Mouse (Mus musculus): ENCODE measurements at regions not wholly inside any gene's neighbourhood (a gene's known extent, or its start where the extent isn't known, plus 50 kb on each side); places are given as distances from the start of the nearest gene placed in this dataset.

DNA sequence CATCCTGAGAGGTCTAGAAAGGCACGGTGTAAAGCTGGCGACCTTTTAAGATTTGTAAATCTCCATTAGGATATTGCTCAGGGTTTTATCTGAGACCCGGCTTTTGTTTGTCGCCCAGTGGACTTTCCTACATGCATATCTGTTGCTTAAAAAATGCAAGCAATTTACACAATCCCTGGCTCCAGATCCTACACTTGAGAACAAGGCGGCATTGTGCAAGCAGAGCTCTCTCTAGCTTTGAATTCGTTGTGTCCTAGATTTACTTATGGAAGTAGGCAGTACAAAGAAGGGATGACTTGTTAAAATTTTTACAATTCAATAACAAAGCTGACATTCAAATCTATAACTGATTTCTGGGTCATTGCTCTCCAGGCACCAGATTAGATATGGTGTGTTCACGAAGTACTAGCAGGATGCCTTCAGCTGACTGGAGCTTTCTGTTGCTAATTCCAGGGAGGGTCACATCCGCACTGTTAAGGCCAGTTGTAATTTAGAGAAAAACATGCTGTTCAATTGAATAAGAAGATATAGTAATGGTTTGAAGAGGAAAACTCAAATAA, 62.2 kb upstream of the Teddm2 start:
- no peak overlapping the region for H3K4me3 ChIP-seq
- no peaks in the 10 kb centered on the region for H3K27me3 ChIP-seq (ENCODE audit: control insufficient read depth, insufficient read depth, insufficient read length)
- no peaks in the 10 kb centered on the region for H3K36me3 ChIP-seq (ENCODE audit: control insufficient read depth, insufficient read depth)
- H3K79me2 ChIP-seq (ENCODE audit: control insufficient read depth, insufficient read depth) = no peaks in the 10 kb centered on the region
- H3K4me2 ChIP-seq (ENCODE audit: low read depth) = no peak overlapping the region
- H3ac ChIP-seq (ENCODE audit: control insufficient read depth, insufficient read length) = no peak overlapping the region
- TF ChIP-seq MYOD1 (IDR thresholded peaks at IDR 0.05; ENCODE audit: control insufficient read depth in 1 of 3, insufficient read length in 2 of 3, low read depth in 2 of 3) (no peak), REST (IDR thresholded peaks at IDR 0.05; ENCODE audit: insufficient read depth, insufficient read length) (no peak), POLR2A (IDR thresholded peaks at IDR 0.05; ENCODE audit: insufficient read length, low read depth) (no peak), MAX (IDR thresholded peaks at IDR 0.05; ENCODE audit: low read depth) (no peak), CEBPB (IDR thresholded peaks at IDR 0.05; ENCODE audit: insufficient read depth, poor library complexity, severe bottlenecking) (no peak), TCF12 (IDR thresholded peaks at IDR 0.05; ENCODE audit: insufficient read depth, poor library complexity, severe bottlenecking) (no peak), POLR2AphosphoS2 (IDR thresholded peaks at IDR 0.05; ENCODE audit: insufficient read length, low read depth) (no peak), E2F4 (IDR thresholded peaks at IDR 0.05; ENCODE audit: insufficient read depth) (no peak), TCF3 (IDR thresholded peaks at IDR 0.05; ENCODE audit: insufficient read length, low read depth) (no peak), USF1 (IDR thresholded peaks at IDR 0.05; ENCODE audit: low read depth) (no peak), SRF (IDR thresholded peaks at IDR 0.05; ENCODE audit: control insufficient read depth, insufficient read length, low read depth) (no peak), MYOG (IDR thresholded peaks at IDR 0.05; ENCODE audit: control insufficient read depth in 1 of 3, insufficient read depth in 1 of 3, insufficient read length in 2 of 3, low read depth in 2 of 3) (no peak)

GRCm38 (mm10) chr1:153963744-153964342, 63.8 kb upstream of the Teddm2 start:
- Histone ChIP-seq H3K4me2 (ENCODE audit: low read depth) (no peak overlapping the region), H3K79me2 (ENCODE audit: control insufficient read depth, insufficient read depth) (no peaks in the 10 kb centered on the region), H3K36me3 (ENCODE audit: control insufficient read depth, insufficient read depth) (no peaks in the 10 kb centered on the region), H3ac (ENCODE audit: control insufficient read depth, insufficient read length) (no peak overlapping the region), H3K4me3 (no peak overlapping the region), H3K27me3 (ENCODE audit: control insufficient read depth, insufficient read depth, insufficient read length) (no peaks in the 10 kb centered on the region)
- TF ChIP-seq MAX (IDR thresholded peaks at IDR 0.05; ENCODE audit: low read depth) (no peak), TCF3 (IDR thresholded peaks at IDR 0.05; ENCODE audit: insufficient read length, low read depth) (no peak), SRF (IDR thresholded peaks at IDR 0.05; ENCODE audit: control insufficient read depth, insufficient read length, low read depth) (no peak), POLR2AphosphoS2 (IDR thresholded peaks at IDR 0.05; ENCODE audit: insufficient read length, low read depth) (no peak), MYOG (IDR thresholded peaks at IDR 0.05; ENCODE audit: control insufficient read depth in 1 of 3, insufficient read depth in 1 of 3, insufficient read length in 2 of 3, low read depth in 2 of 3) (no peak), TCF12 (IDR thresholded peaks at IDR 0.05; ENCODE audit: insufficient read depth, poor library complexity, severe bottlenecking) (no peak), CEBPB (IDR thresholded peaks at IDR 0.05; ENCODE audit: insufficient read depth, poor library complexity, severe bottlenecking) (no peak), REST (IDR thresholded peaks at IDR 0.05; ENCODE audit: insufficient read depth, insufficient read length) (no peak), MYOD1 (IDR thresholded peaks at IDR 0.05; ENCODE audit: control insufficient read depth in 1 of 3, insufficient read length in 2 of 3, low read depth in 2 of 3) (no peak), USF1 (IDR thresholded peaks at IDR 0.05; ENCODE audit: low read depth) (no peak), E2F4 (IDR thresholded peaks at IDR 0.05; ENCODE audit: insufficient read depth) (no peak), POLR2A (IDR thresholded peaks at IDR 0.05; ENCODE audit: insufficient read length, low read depth) (no peak)

DNA sequence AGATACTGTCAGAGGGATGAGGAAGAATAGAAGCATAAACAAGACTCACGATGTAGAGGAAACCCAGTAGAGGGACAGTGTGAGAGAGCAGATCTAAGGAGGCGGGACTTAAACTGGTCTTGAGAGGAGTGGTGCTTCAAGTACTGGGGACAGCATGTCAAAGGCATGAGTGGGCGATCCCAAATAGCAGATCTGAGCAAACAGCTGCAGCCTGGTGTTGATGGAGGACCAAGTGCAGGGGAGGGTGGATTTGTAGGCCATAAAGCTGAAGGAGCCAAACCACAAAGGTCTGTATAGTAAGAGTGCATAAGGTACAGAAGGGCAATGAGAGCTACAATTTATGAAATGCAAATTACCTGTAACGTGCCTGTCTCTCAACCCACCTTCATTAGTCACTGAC, 69.4 kb upstream of the Teddm2 start:
- Histone ChIP-seq H3ac (ENCODE audit: control insufficient read depth, insufficient read length) (no peak overlapping the region), H3K27me3 (ENCODE audit: control insufficient read depth, insufficient read depth, insufficient read length) (no peaks in the 10 kb centered on the region), H3K79me2 (ENCODE audit: control insufficient read depth, insufficient read depth) (no peaks in the 10 kb centered on the region), H3K4me3 (no peak overlapping the region), H3K4me2 (ENCODE audit: low read depth) (peak overlapping the region; percentile 43), H3K36me3 (ENCODE audit: control insufficient read depth, insufficient read depth) (no peaks in the 10 kb centered on the region)
- TF ChIP-seq E2F4 (IDR thresholded peaks at IDR 0.05; ENCODE audit: insufficient read depth) (no peak), MYOG (IDR thresholded peaks at IDR 0.05; ENCODE audit: control insufficient read depth in 1 of 3, insufficient read depth in 1 of 3, insufficient read length in 2 of 3, low read depth in 2 of 3) (peak; percentile 42 to 79 (median 73)), CEBPB (IDR thresholded peaks at IDR 0.05; ENCODE audit: insufficient read depth, poor library complexity, severe bottlenecking) (no peak), SRF (IDR thresholded peaks at IDR 0.05; ENCODE audit: control insufficient read depth, insufficient read length, low read depth) (no peak), TCF3 (IDR thresholded peaks at IDR 0.05; ENCODE audit: insufficient read length, low read depth) (peak; percentile 10), MYOD1 (IDR thresholded peaks at IDR 0.05; ENCODE audit: control insufficient read depth in 1 of 3, insufficient read length in 2 of 3, low read depth in 2 of 3) (peak; percentile 91 to 97 (median 97)), POLR2A (IDR thresholded peaks at IDR 0.05; ENCODE audit: insufficient read length, low read depth) (no peak), MAX (IDR thresholded peaks at IDR 0.05; ENCODE audit: low read depth) (no peak), USF1 (IDR thresholded peaks at IDR 0.05; ENCODE audit: low read depth) (no peak), TCF12 (IDR thresholded peaks at IDR 0.05; ENCODE audit: insufficient read depth, poor library complexity, severe bottlenecking) (peak; percentile 42), POLR2AphosphoS2 (IDR thresholded peaks at IDR 0.05; ENCODE audit: insufficient read length, low read depth) (no peak), REST (IDR thresholded peaks at IDR 0.05; ENCODE audit: insufficient read depth, insufficient read length) (no peak)

GRCm38 (mm10) chr1:153974300-153974699, 74.3 kb upstream of the Teddm2 start:
- Histone ChIP-seq H3K4me3 (no peak overlapping the region), H3K79me2 (ENCODE audit: control insufficient read depth, insufficient read depth) (no peaks in the 10 kb centered on the region), H3ac (ENCODE audit: control insufficient read depth, insufficient read length) (no peak overlapping the region), H3K27me3 (ENCODE audit: control insufficient read depth, insufficient read depth, insufficient read length) (no peaks in the 10 kb centered on the region), H3K36me3 (ENCODE audit: control insufficient read depth, insufficient read depth) (no peaks in the 10 kb centered on the region), H3K4me2 (ENCODE audit: low read depth) (no peak overlapping the region)
- no peak for TF ChIP-seq E2F4 (IDR thresholded peaks at IDR 0.05; ENCODE audit: insufficient read depth)
- TF ChIP-seq TCF12 (IDR thresholded peaks at IDR 0.05; ENCODE audit: insufficient read depth, poor library complexity, severe bottlenecking) = no peak
- no peak for TF ChIP-seq TCF3 (IDR thresholded peaks at IDR 0.05; ENCODE audit: insufficient read length, low read depth)
- TF ChIP-seq POLR2AphosphoS2 (IDR thresholded peaks at IDR 0.05; ENCODE audit: insufficient read length, low read depth) = no peak
- no peak for TF ChIP-seq MYOD1 (IDR thresholded peaks at IDR 0.05; ENCODE audit: control insufficient read depth in 1 of 3, insufficient read length in 2 of 3, low read depth in 2 of 3)
- no peak for TF ChIP-seq MAX (IDR thresholded peaks at IDR 0.05; ENCODE audit: low read depth)
- no peak for TF ChIP-seq REST (IDR thresholded peaks at IDR 0.05; ENCODE audit: insufficient read depth, insufficient read length)
- TF ChIP-seq POLR2A (IDR thresholded peaks at IDR 0.05; ENCODE audit: insufficient read length, low read depth) = no peak
- no peak for TF ChIP-seq MYOG (IDR thresholded peaks at IDR 0.05; ENCODE audit: control insufficient read depth in 1 of 3, insufficient read depth in 1 of 3, insufficient read length in 2 of 3, low read depth in 2 of 3)
- TF ChIP-seq USF1 (IDR thresholded peaks at IDR 0.05; ENCODE audit: low read depth) = no peak
- TF ChIP-seq CEBPB (IDR thresholded peaks at IDR 0.05; ENCODE audit: insufficient read depth, poor library complexity, severe bottlenecking) = no peak
- no peak for TF ChIP-seq SRF (IDR thresholded peaks at IDR 0.05; ENCODE audit: control insufficient read depth, insufficient read length, low read depth)

Measured in myocyte (in vitro differentiated cells).